Mouse (Mus musculus) heart, postnatal 0 days (tissue): ENCODE results near the gene Dcaf8.

ENCODE experiments used
- CTCF ChIP-seq: IDR thresholded peaks from 2 replicates; pipeline ENCODE4 v1.5.1; 2016; ENCODE audit warnings: antibody characterized with exemption, control low read depth, low read depth
- EP300 ChIP-seq: IDR thresholded peaks from 2 replicates; pipeline ENCODE4 v1.6.1; 2016; ENCODE audit warnings: antibody characterized with exemption, low read depth

- TF ChIP-seq EP300, result no peak
- no peak for TF ChIP-seq CTCF
These were observed 57.2 kb downstream of the Dcaf8 start for GRCm38 (mm10) chr1:172204814-172205740.
